Comparison of ENCODE assay signal across 36 mouse cellular contexts in the genomic region with DNA sequence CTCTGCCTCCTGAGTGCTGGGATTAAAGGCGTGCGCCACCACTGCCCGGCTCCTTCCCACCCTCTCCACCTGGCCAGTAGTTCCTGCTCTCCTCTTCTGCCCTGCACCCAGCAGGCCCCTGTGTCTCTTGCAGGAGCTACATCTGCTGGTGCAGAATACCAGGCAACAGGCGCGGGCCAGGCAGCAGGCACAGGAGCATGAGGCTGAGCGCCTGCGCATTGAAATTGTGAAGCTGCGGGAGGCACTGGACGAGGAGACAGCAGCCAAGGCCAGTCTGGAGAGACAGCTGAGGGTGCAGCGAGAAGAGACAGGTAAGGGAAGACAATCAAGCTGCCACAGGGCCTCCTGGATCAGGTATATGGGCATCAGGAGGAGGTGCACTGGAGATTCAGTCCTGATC. TPM values are rescaled to one million over a fixed set of nuclear protein-coding genes. Genes with fewer than 3 reads are reported as not detected.
"Had no signal": no experiment of that assay in that cellular context is flagged by ENCODE, and none has a peak within 500 bp of the region (broad histone marks: within the 10 kb centered on the region; RNA-seq: fewer than 3 reads in every experiment).

No protein-coding gene starts in this region.

- DNase-seq: heart, postnatal 14 days; heart, postnatal 36 days; kidney, adult 11 months; kidney, adult 2 months; kidney, adult 9 months; kidney, postnatal 14 days; kidney, postnatal 36 days; layer of hippocampus, adult 9-11 months; layer of hippocampus, postnatal 36 days; left cerebral cortex, postnatal 4 days had no signal

- H3K9ac ChIP-seq: heart, embryonic 13.5 days; heart, embryonic 15.5 days; hindbrain, embryonic 13.5 days; hindbrain, embryonic 15.5 days; kidney, embryonic 15.5 days; limb, embryonic 13.5 days; limb, embryonic 15.5 days; liver, embryonic 12.5 days; liver, embryonic 14.5 days had no signal

- ATAC-seq: hindbrain, postnatal 0 days; intestine, embryonic 16.5 days; liver, embryonic 12.5 days had no signal

- H3K9me3 ChIP-seq: heart, embryonic 10.5 days; heart, embryonic 13.5 days; heart, embryonic 15.5 days; hindbrain, embryonic 13.5 days; hindbrain, embryonic 15.5 days; kidney, embryonic 15.5 days; limb, embryonic 13.5 days; limb, embryonic 15.5 days; liver, embryonic 12.5 days had no signal

- H3K4me3 ChIP-seq: heart, embryonic 10.5 days; heart, embryonic 13.5 days; heart, embryonic 15.5 days; hindbrain, embryonic 13.5 days; hindbrain, embryonic 15.5 days; kidney, embryonic 15.5 days; limb, embryonic 13.5 days; limb, embryonic 15.5 days; liver, embryonic 12.5 days had no signal

- H3K27me3 ChIP-seq: heart, embryonic 13.5 days; heart, embryonic 15.5 days; hindbrain, embryonic 13.5 days; hindbrain, embryonic 15.5 days; kidney, embryonic 15.5 days; limb, embryonic 13.5 days; limb, embryonic 15.5 days; liver, embryonic 12.5 days had no signal

- H3K4me2 ChIP-seq: heart, embryonic 13.5 days; heart, embryonic 15.5 days; hindbrain, embryonic 13.5 days; hindbrain, embryonic 15.5 days; kidney, embryonic 15.5 days; limb, embryonic 13.5 days; limb, embryonic 15.5 days; liver, embryonic 12.5 days had no signal

- H3K27ac ChIP-seq: heart, embryonic 10.5 days; heart, embryonic 13.5 days; heart, embryonic 15.5 days; hindbrain, embryonic 13.5 days; hindbrain, embryonic 15.5 days; hindbrain, postnatal 0 days; kidney, embryonic 15.5 days; kidney, postnatal 0 days; limb, embryonic 13.5 days; limb, embryonic 15.5 days; liver, embryonic 12.5 days; liver, embryonic 14.5 days had no signal

- H3K4me1 ChIP-seq: heart, embryonic 10.5 days; heart, embryonic 13.5 days; heart, embryonic 15.5 days; hindbrain, embryonic 13.5 days; hindbrain, embryonic 15.5 days; kidney, embryonic 15.5 days; limb, embryonic 13.5 days; limb, embryonic 15.5 days; liver, embryonic 12.5 days had no signal

RNA-seq across cellular contexts. Expression of gene Cd19, which starts 29.3 kb away (rescaled TPM):
- total RNA-seq: gastrocnemius, adult 8-10 months; gastrocnemius, postnatal 36 days; hematopoietic stem cell, adult 5-6 weeks; layer of hippocampus, adult 18-20 months; layer of hippocampus, adult 8-10 months; layer of hippocampus, postnatal 14 days; layer of hippocampus, postnatal 36 days; left cerebral cortex, adult 18-20 months; left cerebral cortex, adult 8-10 months; left cerebral cortex, postnatal 10 days; left cerebral cortex, postnatal 25 days had no signal
- polyA plus RNA-seq: heart, embryonic 10.5 days; heart, embryonic 13.5 days; heart, embryonic 15.5 days; hindbrain, embryonic 11.5 days; hindbrain, embryonic 13.5 days; intestine, embryonic 14.5 days; limb, embryonic 11.5 days; limb, embryonic 13.5 days; liver, embryonic 12.5 days had no signal
